Mouse (Mus musculus) lung, postnatal 25 days (tissue): ENCODE data around the gene Tesc.

Experiments used
- DNase-seq: peaks from one replicate; pipeline ENCODE4 v3.0.0; 2022; ENCODE audit warnings: low spot score

Gene Tesc

DNA sequence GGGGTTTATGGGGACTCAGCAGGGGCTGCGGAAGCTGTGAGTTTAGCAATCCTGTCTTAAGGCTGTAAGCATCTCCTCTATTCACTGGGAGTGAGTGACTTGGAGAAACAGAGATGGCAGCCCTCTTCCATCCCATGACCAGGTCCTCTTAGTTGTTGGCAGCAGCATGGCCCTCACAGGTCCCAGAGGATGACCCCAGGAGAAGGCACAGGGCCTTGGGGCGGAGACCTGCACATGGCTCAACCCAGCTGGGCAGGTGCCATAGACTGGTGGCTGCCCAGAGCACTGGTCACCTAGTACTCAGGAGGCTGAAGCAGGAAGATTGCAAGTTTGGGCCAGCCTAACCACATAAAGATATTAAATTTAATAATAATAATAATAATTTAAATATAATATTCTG, 11.9 kb upstream of the Tesc start:
- no peak for DNase-seq

DNA sequence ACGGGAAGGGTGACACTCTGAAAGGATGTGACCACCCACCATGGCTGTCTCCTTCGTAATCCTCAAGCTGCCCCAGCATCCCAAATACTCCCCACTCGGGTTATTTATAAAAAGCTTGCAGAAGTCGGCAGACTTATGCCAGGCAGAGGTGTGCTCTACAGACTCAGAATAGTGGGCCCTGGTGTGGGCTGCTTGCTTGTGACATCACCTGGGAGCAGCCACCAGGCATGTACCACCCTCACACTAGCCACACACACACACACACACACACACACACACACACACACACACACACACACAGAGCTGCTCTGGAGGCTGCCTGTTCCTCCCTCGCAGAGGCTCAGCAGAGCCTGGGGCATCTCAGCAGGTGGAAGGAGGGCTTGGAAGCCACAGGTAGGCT, 10.0 kb upstream of the Tesc start:
- no peak for DNase-seq

DNA sequence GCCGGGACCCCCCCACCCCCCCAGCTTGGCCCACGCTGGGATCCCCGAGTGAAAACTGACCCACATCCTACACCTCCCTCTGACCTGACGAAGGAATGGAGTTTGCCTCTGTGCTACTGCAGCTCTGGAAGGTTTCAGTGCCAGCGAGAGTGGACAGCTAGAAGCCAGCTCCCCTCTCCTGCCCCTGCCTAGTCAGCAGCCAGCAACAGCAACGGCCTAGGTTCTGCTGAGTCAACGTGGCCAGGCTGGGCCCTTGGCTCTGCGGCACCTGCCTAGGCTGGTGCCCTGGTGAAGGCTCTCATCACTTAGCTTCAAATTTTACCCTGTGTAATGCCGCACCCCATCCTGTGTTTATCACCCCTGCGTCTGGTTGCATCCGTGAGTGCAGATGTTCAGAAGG, 7.6 kb upstream of the Tesc start:
- no peak for DNase-seq

DNA sequence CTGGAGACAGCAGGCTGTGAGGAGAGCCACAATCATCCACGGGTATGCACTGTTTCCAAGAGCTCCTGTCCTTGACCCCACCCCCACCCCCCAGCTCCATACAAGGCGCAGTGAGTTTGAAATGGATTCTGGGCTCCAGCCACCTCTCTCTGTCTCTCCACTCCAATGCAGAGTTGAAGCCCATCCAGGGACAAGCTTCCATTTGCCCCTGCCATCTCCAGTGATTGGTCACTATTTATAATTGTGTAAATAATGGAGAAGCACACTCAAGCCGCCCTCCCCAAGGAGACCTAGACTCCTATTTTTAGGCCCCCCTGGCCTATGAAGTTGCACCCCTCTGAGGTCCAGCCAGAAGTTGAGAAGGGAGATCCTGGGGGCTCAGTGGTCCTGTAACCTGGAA, 4.5 kb upstream of the Tesc start:
- no peak for DNase-seq

DNA sequence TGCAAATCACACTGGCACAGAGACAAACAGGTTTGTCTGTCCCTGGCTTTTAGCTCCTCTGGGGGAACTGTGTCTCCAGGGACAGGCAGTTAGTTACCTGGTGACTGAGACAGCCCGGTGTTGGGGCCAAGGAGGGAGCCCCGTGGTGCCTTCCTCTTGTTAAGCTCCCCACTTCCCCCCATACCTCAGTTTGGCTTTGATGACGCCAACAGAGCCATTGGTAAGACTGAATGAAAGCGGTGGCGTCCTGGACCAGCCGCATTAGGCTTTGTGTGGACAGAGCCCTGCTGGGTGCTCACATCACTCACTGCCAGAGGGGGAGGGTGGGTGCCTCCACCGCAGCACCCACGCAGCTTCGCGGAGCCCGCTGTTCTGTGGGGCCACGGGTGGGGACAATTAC, 1.7 kb upstream of the Tesc start:
- DNase-seq: no peak

DNA sequence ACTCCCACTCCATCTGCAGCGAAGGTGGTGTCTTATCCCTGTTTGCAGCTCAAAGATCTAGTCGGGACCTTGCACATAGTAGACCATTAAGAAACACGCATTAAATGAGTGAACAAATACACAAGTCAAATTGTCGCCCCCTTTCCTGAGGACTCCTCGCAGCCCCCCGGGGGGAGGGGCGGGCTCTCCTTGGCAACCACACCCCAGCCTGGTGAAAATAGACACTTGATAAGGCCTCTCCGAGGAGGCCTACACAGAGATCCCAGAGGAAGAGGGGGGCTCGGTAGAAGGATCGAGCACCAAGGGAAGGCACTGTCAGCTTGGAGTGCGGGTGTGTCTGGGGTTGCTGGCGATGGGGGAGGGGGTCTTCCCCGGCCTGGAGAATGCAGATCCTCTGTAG, 1.2 kb upstream of the Tesc start:
- DNase-seq: no peak

DNA sequence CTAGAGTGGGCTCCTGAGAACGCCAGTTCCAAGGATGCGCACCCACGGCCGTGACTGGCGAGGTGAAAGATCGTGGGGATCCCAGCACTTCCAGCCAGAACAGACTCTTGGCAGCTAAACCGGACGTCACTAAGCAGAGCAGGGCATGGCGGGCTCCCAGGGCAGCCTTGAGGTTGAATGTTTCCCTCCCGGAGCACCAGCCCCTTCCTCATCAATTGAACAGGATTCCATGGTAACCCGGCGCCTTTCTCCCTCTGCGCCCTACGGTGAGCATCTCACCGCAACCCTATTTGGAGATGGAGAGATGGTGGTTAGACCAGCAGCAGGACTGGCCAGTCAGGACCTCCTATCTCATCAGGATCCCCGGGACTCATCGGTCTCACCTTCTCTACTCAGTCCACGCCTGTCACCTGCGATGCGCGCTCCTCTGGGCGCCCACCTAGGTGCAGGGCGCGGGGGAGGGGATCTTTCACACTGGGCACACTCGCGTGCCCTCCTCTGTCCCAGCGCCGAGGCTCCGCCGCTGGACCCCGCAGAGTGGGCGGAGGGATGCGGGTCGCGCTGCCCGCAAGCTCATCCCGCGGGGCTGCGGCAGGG, 344 bp upstream of the Tesc start:
- DNase-seq: no peak

DNA sequence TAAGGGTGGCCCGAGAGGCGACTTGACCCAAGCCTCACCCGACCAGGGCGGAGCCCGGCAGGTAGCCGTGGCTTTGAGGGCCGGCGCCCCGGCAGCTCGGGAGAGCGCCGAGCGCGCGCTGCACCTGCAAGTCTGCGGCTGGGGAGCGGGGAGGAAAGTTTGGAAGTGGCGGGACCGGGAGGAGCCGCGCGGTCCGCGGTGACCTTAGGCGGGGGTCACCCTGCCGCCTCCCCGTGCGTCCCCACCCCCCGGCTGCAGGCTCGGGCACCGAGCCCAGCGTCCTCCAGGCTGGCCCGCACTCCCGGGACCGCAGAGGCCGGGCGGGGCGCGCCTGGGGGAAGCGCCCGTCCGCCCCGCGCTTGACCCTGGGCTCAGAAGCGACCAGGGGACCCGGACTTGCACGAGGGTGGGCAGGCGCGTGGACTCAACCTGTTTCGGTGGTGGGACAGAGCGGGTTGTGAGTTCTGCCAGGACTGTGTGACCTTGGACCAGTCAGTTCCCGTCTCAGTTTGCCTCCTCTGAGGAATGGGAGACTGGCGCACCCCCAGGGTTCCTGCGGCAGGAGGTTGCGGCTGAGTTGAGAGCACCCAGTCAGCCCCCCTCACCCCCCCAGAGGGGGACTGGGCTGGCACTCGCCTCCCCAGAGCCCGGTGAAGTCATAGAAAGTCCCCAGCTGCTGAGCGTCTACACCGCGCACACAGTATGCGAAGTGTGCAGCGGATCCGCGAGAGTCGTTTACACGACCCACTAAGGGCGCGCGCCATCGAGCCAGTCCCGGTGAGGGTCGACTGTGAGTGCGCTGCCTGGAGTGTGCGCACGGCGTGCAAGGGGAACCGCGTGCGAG, 870 bp downstream of the Tesc start:
- no peak for DNase-seq

DNA sequence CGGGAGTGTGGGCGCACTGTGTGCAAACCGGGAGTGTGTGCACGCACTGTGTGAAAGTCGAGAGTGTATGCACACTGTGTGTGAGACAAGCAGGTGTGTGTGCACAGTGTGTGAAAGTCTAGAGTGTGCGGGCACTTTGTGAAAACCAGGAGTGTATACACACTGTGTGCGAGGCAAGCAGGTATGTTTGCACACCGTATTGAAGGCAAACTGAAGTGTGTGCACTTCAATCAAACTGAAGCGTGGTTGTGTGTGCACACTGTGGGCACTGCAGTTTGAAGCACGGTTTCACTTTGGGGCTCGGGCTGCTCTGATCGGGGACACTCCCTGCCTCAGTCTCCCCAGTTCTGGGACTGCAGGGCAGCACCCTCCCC, 1.5 kb downstream of the Tesc start:
- DNase-seq: no peak

DNA sequence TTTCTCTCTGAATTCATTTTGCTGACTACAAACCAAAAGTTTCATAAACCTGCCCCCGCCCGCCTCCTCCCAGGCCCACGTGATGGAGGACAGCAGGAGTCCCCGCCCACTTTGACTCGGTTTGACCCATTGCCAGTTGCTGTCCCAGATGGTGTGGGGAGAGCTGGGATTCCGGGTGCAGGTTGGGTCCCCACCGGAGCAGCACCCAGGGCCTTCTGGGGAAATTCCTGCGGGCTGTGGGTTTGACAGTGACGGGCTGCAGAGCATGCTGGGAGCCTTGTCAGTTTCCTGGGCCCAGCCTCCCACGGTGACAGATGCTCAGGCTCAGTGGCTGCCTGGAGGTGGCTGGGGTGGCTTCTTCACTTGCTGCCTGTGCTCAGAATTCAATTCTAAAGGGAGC, 1.9 kb downstream of the Tesc start:
- DNase-seq: no peak

DNA sequence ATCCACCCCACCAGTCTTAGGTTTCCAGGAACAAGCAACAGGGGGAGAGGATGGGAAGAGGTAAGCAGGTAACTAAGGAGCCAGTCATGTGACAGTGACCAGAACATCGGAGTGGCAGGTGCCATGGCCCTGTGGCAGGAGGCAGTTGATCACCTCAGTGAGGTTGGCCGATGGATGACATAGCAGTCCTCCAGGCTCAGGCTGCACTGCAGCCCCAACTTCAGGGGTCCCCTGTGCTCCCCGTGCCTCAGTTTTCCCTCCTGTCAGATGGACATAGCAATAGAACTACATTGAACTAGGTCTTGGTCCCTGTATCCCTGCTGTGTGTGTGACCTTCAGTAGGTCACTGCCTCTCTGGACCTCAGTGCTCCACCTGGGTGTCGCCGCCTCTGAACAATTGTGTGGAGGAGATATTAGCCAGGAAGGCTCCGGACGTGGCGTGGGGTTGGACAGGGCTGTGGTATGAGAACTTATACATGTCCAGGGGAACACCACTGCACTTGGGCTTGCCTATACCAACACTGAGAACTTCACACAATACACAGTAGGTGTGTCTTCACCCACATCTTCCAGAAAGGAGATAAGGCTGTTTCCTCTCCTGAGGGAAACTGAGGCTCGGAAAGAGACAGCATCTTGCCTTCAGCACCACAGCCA, 2.6 kb downstream of the Tesc start:
- DNase-seq: no peak

DNA sequence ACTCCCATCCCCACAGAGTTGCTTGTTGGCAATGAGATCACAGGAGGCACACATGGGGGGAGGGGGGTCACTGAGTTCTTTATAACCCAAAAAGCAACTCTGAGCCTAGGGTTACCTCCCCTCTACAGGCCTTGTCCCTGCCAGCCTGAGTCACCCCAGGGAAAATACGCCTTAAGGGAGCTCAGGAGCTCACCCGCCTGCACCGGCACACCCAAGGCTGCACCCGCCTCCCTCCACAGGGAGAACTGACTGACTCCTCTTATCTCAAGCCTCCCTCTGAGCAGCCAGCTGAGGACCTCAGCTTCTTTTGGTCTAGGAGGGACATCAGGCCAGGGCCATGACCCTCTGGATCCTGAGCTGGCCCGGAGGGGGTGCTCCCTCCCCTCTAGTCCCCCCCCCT, 3.5 kb downstream of the Tesc start:
- no peak for DNase-seq

DNA sequence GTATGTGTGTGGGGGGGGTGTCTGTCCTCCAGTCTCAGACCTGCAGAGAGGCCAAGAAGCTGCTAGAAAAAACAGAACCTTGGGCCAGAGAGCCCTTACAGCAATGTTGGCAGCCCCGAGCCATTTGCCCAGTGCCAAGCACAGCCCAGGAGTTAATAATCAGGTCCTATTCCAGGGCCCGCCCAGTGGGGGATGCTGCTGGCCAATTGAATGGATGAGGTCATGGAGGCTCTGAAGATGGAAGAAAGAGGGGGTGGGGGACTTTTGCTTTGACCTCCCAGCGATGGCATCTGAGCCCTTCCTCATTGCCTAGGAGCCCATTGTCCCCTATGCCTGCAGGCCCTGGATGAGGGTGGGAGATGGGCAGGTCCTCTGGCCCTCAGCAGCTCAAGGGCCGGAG, 4.0 kb downstream of the Tesc start:
- no peak for DNase-seq

DNA sequence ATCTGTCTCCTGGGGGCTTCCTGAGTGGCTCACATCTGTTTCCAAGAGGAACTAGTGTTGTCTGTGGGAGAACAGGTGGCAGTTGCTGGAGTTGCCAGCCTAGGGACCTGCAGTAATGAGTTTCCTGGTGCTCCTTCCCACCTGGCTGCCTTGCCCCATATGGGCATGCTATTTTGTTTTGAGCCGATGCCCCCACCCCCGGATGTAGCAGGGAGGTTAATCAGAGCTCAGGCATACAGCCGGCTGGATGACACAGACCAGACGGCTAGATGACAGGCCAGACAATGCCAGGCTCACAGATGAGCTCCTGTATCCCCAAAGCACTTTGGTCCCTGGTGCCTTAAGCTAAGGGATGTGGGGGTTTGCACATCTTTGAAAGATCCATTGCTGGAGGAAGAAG, 5.8 kb downstream of the Tesc start:
- DNase-seq: no peak

DNA sequence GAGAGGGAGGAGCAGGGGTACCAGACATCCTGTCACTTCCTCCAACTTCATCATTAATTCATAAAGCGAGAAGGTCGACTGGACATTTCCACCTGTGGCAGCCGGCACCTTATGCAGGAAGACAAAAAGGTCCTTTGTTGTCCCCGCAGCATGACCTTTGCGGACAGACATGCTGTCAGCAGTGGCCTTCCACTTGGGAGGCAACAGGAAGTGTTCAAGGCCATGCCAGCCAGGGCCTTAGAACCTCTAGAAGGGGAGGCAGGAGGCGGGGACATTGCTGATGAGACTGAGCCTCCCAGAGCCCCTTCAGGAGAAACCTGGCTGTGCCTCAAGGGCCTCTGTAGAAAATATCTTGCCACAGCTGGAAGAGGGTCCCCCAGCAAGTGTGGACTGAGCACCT, 6.2 kb downstream of the Tesc start:
- DNase-seq: no peak

DNA sequence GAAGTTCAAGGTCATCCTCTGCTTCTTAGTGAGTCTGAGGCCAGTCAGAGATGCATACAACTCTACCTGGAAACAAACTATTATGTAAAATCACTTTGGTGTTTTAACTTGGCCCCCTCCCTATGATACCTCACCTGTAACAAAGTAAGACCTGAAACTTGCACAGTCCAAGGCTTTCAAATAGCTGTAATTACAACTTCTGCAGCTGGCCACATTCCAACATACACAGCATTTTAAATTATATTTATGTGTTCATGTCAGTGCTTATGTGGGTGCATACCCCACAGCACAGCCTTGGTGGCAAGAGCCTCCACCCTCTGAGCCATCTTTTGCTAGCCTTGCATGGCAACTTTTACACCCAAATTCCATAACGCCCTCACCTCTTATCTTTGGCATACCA, 7.1 kb downstream of the Tesc start:
- no peak for DNase-seq

DNA sequence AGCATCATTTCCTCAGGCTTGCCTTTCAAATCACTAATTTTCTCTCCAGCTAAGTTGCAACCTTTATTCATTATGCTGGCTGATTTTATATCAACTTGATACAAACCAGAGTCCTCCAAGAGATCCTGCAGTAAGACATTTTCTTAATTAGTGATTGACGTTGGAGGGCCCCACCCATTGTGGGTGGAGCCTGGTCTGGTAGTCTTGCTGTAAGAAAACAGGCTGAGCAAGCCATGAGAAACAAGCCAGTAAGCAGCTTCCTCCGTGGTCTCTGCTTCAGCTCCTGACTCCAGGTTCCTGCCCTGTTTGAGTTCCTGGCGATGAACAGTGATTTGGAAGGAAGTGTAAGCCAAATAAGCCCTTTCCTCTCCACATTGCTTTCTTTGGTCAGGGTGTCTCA, 8.2 kb downstream of the Tesc start:
- no peak for DNase-seq

DNA sequence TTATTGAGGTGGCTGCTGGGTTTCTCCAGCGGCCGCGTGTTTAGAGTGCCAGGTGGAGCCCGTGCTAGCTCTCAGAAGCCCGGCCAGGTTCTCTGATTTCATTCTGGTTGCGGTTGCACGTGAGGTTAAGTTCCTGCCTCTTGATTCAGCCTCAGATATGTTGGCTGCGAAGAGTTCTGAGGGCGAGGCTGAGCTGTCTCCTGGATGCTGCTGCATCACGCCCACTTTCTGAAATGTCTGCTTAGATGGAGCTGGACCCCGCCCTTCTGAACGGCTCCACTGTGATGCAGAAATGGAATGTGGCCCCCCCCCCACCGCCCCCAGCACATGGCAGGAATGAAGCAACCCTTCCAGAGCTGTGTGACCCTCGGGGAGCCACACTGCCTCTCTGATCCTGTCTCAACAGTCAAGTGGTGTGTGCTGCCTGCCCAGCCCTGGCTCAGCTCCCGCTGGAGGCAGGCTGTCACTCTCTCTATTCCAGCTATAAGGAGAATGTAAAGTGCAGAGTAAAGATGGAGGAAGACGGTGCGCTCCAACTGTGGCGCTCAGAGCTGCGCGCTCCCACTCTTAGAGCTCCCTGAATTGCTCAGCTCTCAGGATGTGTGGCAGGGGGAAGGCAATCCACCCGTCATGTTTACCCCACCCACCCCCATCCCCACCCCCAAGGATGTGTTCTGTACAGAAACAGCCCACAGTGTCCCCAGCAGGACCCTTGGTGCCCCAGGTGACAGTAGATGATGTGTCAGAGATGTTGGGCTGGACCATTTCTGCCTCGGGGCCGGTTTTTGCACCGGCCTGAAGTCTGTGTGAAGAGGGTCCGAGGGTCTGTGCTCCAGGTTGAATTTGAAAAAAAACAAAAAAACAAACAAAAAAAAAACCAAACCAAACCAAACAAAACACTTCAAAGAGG, 9.6 kb downstream of the Tesc start:
- DNase-seq: no peak

DNA sequence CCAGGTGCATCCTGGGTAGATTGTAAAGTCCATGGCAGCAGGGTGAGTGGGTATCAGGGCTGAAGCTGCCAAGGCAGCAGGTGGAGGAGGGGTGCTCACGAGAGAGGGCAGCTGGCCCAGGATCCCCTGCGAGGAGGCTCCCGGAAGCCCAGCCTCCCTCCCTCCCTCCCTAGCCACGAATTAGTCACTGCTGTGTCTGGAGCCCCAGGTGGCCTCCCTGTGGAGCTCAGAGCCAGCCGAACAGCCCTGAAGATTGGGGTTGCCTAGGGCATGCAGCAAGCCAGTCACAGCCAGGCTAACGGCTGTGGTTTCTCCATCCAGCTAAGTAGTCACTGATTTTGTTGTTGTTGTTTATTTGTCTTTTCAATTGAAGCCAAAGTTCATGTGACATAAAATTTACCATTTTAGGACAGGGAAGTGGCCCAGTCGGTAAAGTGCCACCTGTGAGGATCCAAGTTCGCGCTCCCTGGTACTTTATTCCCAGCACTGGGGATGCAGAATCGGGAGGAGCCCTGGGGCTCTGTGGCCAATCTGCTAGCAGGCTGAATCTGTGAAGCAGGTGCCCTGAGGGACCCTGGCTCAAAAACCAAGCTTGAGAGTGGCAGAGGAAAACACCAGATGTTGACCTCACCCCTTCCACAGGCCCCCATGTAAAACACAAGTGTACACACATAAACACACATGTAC, 10.4 kb downstream of the Tesc start:
- DNase-seq: no peak

DNA sequence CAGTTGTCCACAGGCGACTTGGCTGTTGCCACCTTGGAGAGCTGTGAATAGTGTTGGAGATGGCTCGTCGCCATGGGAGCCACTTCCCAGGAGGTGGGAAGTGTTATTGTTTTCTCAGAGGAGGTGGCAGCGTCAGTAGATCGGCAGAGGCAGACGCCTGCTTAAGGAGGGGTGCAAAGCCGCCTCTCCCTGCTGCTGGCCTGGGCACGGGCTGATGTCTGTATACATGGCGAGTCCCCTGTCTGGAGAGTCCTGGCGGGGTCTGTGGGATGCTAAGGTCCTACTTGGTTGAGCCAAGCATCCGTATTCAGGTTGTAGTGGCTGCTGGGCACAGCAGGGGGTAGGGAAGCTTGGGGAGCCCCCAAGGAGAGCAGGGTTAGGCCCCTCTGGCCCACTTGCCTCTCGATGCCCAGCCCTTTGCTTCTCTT, 11.7 kb downstream of the Tesc start:
- DNase-seq: no peak

DNA sequence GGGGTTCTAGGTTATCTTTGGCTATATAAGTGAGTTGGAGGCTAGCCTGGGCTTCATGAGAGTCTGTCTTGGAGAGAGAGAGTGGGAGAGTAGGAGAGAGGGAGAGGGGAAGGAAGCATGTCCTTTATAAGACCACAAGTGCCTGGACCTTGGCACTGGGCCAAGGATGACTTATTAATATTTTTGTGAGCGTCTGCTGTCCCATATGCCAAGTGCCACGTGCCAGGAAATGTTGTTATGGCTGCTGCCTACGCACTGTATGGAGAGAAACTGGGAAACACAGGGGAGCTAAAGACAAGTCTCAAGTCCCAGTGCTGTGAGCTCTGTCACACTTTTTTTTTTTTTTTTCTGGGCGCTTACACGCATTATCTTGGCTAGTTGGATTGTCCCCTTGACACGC, 15.1 kb downstream of the Tesc start:
- DNase-seq: no peak

DNA sequence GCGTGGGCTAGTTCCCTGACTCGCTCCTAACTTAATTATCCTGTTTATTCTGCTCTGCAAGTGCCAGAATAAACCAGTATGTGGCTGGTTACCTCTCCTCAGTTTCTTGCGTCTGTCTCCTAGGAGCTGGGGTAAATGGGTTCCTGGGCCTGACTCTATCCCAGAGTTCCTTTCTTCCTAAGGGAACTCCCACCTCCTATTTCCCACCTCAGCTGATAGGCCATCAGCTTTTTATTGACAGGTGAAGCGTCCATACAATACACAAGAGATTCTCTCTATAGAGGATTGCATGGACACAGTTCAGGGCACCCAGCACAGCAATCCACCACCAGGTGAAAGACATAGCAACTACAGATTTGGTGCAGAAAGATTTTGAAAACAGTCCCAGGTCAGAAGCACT, 16.2 kb downstream of the Tesc start:
- no peak for DNase-seq
